Mouse (Mus musculus): ENCODE measurements around the gene Gm44502. TPM values are rescaled to one million over a fixed set of nuclear protein-coding genes. Genes with fewer than 3 reads are reported as not detected.
"Not testable (repeated sequence)": the region's sequence is repeated elsewhere in the genome, so short reads cannot be mapped to it uniquely, and the experiment has no call there.

Gene Gm44502
- polyA plus RNA-seq, 2 experiments from 2014 or later = not detected

GRCm38 (mm10) chr15:89452906-89453864 is 23.7 kb upstream of the Gm44502 start:
- ATAC-seq = no peak

- ATAC-seq = no peak
Measured at GRCm38 (mm10) chr15:89442486-89443070, 13.1 kb upstream of the Gm44502 start.

GRCm38 (mm10) chr15:89435878-89436277 is 6.4 kb upstream of the Gm44502 start:
- ATAC-seq = no peak

- ATAC-seq = no peak
Measured at GRCm38 (mm10) chr15:89434136-89434535, 4.6 kb upstream of the Gm44502 start.

- ATAC-seq = no peak
Measured at GRCm38 (mm10) chr15:89432946-89433345, 3.5 kb upstream of the Gm44502 start.

GRCm38 (mm10) chr15:89431806-89432205 is 2.3 kb upstream of the Gm44502 start:
- ATAC-seq = no peak

GRCm38 (mm10) chr15:89431271-89431670 is 1.8 kb upstream of the Gm44502 start:
- ATAC-seq = no peak

- not testable (repeated sequence) for ATAC-seq
Measured at GRCm38 (mm10) chr15:89430771-89431170, 1.3 kb upstream of the Gm44502 start.

- ATAC-seq = no peak
Measured at GRCm38 (mm10) chr15:89430341-89430740, 845 bp upstream of the Gm44502 start.

GRCm38 (mm10) chr15:89428821-89429351 is 610 bp downstream of the Gm44502 start:
- ATAC-seq = no peak

GRCm38 (mm10) chr15:89428136-89428790 is 1.2 kb downstream of the Gm44502 start:
- ATAC-seq = no peak

- no peak for ATAC-seq
Measured at GRCm38 (mm10) chr15:89426716-89427115, 2.8 kb downstream of the Gm44502 start.

- no peak for ATAC-seq
Measured at GRCm38 (mm10) chr15:89425711-89426121, 3.8 kb downstream of the Gm44502 start, which contains the start of gene Cpt1b. Gene Cpt1b, minus strand, starts transcription at chr15:89425863.

- ATAC-seq = no peak
Measured at GRCm38 (mm10) chr15:89424621-89425020, 4.9 kb downstream of the Gm44502 start.

- ATAC-seq = no peak
Measured at GRCm38 (mm10) chr15:89421938-89422337, 7.6 kb downstream of the Gm44502 start.

- ATAC-seq = no peak
Measured at GRCm38 (mm10) chr15:89415282-89415681, 14.2 kb downstream of the Gm44502 start.

- ATAC-seq = no peak
Measured at GRCm38 (mm10) chr15:89410118-89410517, 19.4 kb downstream of the Gm44502 start, which contains the start of gene Syce3. Gene Syce3, minus strand, starts transcription at chr15:89410503.

GRCm38 (mm10) chr15:89406691-89407090 is 22.8 kb downstream of the Gm44502 start:
- ATAC-seq = no peak

- ATAC-seq = no peak
Measured at GRCm38 (mm10) chr15:89404831-89405623, 24.5 kb downstream of the Gm44502 start.

GRCm38 (mm10) chr15:89402471-89402870 is 27.0 kb downstream of the Gm44502 start:
- ATAC-seq = no peak

GRCm38 (mm10) chr15:89399716-89400115 is 29.8 kb downstream of the Gm44502 start:
- ATAC-seq = no peak

GRCm38 (mm10) chr15:89398146-89398545 is 31.4 kb downstream of the Gm44502 start:
- no peak for ATAC-seq
